Mouse (Mus musculus): ENCODE data around the gene Fam19a3.
A peak's percentile ranks its signal among the peaks of the same experiment; 100 is the strongest.
"Not testable (repeated sequence)": the region's sequence is repeated elsewhere in the genome, so short reads cannot be mapped to it uniquely, and the experiment has no call there.

The Fam19a3 gene

GRCm38 (mm10) chr3:104791671-104792070, 10.0 kb upstream of the Fam19a3 start:
- DNase-seq = no peak

- DNase-seq = no peak
Measured at GRCm38 (mm10) chr3:104791017-104791416, 9.4 kb upstream of the Fam19a3 start.

GRCm38 (mm10) chr3:104790401-104790937, 8.8 kb upstream of the Fam19a3 start:
- DNase-seq = no peak

- no peak for DNase-seq
Measured at GRCm38 (mm10) chr3:104789822-104790221, 8.2 kb upstream of the Fam19a3 start.

- DNase-seq = no peak
Measured at GRCm38 (mm10) chr3:104789312-104789605, 7.6 kb upstream of the Fam19a3 start.

GRCm38 (mm10) chr3:104788561-104789311, 7.1 kb upstream of the Fam19a3 start:
- peak; percentile 39 for DNase-seq

GRCm38 (mm10) chr3:104788075-104788474, 6.4 kb upstream of the Fam19a3 start, which contains the start of gene Rhoc:
TSS of gene Rhoc (plus strand) at chr3:104788375.
- DNase-seq = no peak

GRCm38 (mm10) chr3:104785284-104785683, 3.6 kb upstream of the Fam19a3 start:
- DNase-seq = no peak

- DNase-seq = no peak
Measured at GRCm38 (mm10) chr3:104783971-104784500, 2.4 kb upstream of the Fam19a3 start.

GRCm38 (mm10) chr3:104782061-104782681, 531 bp upstream of the Fam19a3 start:
- DNase-seq = no peak

GRCm38 (mm10) chr3:104780561-104781420, 849 bp downstream of the Fam19a3 start, which contains the start of gene Ppm1j:
TSS of gene Ppm1j (plus strand) at chr3:104781056.
- no peak for DNase-seq

GRCm38 (mm10) chr3:104779949-104780348, 1.7 kb downstream of the Fam19a3 start:
- DNase-seq = peak; percentile 25

- DNase-seq = no peak
Measured at GRCm38 (mm10) chr3:104777342-104777741, 4.3 kb downstream of the Fam19a3 start.

GRCm38 (mm10) chr3:104773301-104773700, 8.3 kb downstream of the Fam19a3 start:
- no peak for DNase-seq

GRCm38 (mm10) chr3:104771460-104771859, 10.2 kb downstream of the Fam19a3 start:
- no peak for DNase-seq

GRCm38 (mm10) chr3:104770918-104771317, 10.7 kb downstream of the Fam19a3 start:
- DNase-seq = no peak

GRCm38 (mm10) chr3:104770035-104770434, 11.6 kb downstream of the Fam19a3 start:
- DNase-seq = no peak

- no peak for DNase-seq
Measured at GRCm38 (mm10) chr3:104769135-104769534, 12.5 kb downstream of the Fam19a3 start.

GRCm38 (mm10) chr3:104767716-104768115, 13.9 kb downstream of the Fam19a3 start:
- no peak for DNase-seq

GRCm38 (mm10) chr3:104767141-104767540, 14.5 kb downstream of the Fam19a3 start:
- DNase-seq = no peak

- no peak for DNase-seq
Measured at GRCm38 (mm10) chr3:104765021-104765420, 16.6 kb downstream of the Fam19a3 start.

GRCm38 (mm10) chr3:104762103-104762863, 19.4 kb downstream of the Fam19a3 start:
- DNase-seq = not testable (repeated sequence)
